Mouse (Mus musculus): ENCODE results near the gene Asb16.

GRCm38 (mm10) chr11:102319941-102320685 is 51.6 kb downstream of the Asb16 start:
- TF ChIP-seq CTCF (IDR thresholded peaks at IDR 0.05; ENCODE audit: borderline replicate concordance, extremely low read depth, insufficient read depth, insufficient read length) (no peak), POLR2A (IDR thresholded peaks at IDR 0.05; ENCODE audit: borderline replicate concordance, extremely low read depth, insufficient read depth, insufficient read length, poor library complexity, severe bottlenecking) (peak; percentile 52; the same call in 1 of the 2 replicates)
